Mouse (Mus musculus): Measurements from ENCODE around the gene Rnf208.

The Rnf208 gene

DNA sequence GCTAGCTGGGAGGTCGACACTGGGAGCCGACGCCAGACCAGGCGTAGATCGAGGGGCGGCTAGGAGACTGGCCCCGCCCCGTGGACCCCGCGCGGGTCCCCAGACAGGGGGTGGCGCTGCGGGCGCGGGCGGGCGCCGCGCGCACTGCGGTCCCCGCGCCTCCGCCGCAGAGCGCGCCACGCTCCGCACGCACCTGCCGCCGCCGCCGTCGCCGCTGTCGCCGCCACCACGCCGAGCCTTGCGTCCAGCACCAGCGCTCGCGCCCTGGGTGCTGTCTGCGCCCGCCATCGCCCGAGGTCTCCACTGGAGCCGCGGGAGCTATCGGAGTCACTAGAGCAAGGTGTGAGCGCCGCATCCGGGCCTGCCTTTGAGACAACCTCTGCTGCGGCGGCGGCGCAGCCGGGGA, at the start of gene Rnf208, which contains the start of gene Cysrt1:
Rnf208 (plus strand) TSS at position 155 of the 406 bp plus-strand sequence.
Cysrt1 (minus strand) TSS at position 352 of the 406 bp plus-strand sequence.
- DNase-seq, result no peak

- DNase-seq, result peak; percentile 88
These were observed 48.7 kb upstream of the Rnf208 start for GRCm38 (mm10) chr2:25193330-25193770.

DNA sequence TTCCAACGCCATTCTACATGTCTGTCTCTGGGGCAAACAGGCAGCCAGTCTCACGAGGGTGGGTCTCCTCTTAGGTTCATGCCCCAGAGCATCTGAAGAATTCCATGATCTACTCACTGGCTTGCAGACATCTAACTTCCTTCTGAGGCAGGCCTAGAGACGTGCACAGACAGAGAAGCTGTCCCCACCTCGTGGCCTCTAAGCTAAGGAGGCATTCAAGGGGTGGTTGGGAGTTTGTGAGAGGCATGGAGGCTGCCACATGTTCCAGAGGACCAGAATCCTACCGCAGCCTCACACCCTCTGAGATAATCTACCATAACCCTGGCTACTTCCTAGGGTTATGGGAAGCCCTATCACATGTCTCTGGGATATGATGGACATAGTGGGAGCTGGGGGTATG, 48.0 kb upstream of the Rnf208 start:
- DNase-seq, result no peak

GRCm38 (mm10) chr2:25194486-25195171, 47.4 kb upstream of the Rnf208 start:
- DNase-seq, result no peak

GRCm38 (mm10) chr2:25195211-25196156, 46.6 kb upstream of the Rnf208 start:
- peak; percentile 79 for DNase-seq

DNA sequence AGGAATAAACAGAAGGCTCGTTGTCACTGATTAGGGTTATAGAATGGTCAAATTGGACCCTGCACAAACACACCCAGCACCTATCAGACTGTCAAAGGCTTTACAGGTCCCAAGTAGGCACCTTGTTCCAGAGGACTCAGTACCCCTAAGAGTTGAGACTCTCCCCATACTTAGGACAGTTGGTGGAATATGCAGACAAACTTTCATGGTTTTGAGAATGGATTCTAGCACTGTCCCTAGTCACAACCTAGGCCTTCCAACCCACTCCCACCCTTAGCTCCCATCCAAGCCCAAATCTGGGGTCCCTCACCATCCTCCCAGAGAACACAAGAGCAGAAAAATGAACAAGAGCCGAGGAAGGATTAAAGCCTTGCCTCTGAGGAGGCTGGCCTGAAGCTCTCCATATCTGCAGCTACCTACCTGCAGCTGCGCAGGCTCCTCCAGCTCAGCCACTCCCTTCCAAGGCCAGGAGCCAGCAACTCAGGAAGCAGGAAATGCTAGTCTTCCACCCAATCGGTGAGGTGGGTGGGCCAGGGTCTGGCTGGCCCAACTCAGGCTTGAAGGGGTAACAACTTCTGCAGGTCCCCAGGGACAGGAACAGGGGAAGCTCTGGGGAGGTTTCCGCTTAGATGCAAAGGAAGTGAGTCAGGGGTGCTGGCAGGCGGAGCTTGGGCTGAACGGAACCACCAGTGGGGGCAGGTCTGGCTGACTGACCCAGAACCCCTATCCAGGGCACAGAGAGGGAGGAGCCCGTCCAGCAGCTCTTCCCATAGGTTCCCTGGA, 45.7 kb upstream of the Rnf208 start, which contains the start of gene Tor4a:
Tor4a (minus strand) TSS at position 715 of the 783 bp plus-strand sequence.
- DNase-seq, result peak; percentile 84

DNA sequence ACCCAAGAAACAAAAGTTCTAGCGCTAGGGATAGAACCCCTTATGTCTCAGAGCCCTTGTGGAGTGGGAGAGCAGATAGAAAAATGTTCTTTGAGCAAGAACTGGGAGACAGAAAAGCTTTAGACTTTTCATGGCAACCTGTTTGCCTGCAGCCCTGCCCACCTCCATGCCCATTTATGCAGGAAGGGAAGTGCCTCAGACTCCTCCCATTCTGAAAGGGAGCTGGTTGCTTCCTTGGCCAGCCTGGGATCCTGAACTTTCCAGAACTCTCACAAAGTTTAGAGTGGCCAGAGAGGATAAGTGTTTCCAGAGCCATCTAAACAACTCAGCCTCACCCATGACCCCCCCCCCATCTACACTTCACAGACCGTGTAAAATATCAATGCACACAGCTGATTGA, 44.9 kb upstream of the Rnf208 start:
- DNase-seq, result no peak

- DNase-seq, result no peak
These were observed 44.1 kb upstream of the Rnf208 start for GRCm38 (mm10) chr2:25197946-25198345.

DNA sequence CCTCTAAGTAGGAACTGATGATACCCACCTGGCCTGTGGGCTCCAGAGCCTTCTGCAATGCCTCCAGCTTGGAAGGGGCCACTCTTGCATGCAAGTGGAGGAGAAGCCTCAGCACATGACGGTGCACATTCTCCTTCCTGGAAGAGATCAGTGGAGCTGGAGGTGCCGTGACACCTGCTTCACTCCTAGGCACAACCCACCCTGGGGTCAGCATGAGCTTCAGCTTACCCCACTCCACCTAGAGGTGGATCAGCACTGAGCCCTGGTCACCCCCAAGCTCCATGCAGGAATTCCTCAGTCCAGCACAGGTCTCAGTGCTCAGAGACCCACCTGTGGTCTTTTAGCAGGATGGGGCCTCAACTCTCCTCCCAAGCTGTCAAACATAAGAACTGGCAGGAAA, 41.4 kb upstream of the Rnf208 start:
- DNase-seq, result no peak

DNA sequence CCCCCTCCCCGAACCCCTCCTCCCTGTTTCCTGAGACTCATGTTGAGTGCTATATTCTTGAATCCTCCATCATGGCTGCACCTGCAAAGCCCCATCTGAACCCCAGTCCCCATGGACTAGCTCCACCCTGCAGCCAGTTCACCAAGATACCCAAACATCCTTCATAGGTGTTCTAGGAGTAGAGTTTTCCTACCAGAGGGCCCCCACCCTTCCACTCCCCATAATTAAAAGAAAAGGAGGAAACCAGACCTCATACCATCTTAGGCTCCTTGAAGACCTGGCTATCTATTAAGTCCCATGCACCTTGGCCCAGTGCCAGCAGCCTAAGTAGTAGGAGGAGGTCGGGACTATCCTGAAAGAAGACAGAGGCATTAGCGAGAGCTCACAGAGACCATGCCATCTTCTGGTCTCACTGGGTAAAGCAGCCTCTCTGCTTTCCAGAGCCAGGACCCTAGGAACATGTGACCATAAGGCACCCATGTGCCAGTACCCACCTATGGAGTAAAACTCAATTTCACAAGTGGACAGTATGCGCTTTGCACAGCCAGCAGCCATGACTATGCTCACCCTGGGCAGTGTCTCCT, 38.3 kb upstream of the Rnf208 start:
- no peak for DNase-seq

- no peak for DNase-seq
These were observed 34.5 kb upstream of the Rnf208 start for GRCm38 (mm10) chr2:25207593-25207992.

GRCm38 (mm10) chr2:25210686-25211085, 31.4 kb upstream of the Rnf208 start:
- DNase-seq, result no peak

- peak; percentile 92 for DNase-seq
These were observed 30.9 kb upstream of the Rnf208 start, which contains the start of gene Nelfb for GRCm38 (mm10) chr2:25211121-25211670. Gene Nelfb, minus strand, starts transcription at chr2:25211489.

DNA sequence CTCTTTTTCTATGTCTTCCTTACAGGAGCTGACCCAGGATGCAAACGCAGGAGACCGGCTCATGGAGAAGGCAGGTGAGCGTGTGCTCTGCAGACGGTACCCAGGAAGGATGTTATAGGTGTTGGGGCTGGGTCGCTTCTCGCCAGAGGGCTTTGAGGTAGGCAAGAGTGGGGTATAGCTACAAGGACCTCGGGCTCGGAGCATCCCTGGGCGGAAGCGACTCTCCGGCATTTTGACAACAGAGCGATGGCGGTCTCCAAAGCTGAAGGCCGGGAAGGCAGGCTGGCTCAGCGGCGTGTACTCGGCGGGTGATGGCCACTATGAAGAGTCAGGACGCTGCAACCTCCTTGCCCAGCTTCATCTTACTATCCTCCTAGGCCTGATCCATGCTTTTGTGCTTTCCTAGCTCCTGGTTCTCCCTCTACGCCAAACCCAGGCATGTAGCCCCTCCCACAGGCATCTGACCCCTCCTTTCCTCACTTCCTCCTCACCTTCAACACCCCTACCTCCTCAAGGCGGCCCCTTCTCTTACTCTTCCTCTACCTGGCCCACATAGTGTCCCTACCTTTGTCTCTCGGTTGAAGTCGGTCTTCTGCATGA, 28.7 kb upstream of the Rnf208 start:
- no peak for DNase-seq

DNA sequence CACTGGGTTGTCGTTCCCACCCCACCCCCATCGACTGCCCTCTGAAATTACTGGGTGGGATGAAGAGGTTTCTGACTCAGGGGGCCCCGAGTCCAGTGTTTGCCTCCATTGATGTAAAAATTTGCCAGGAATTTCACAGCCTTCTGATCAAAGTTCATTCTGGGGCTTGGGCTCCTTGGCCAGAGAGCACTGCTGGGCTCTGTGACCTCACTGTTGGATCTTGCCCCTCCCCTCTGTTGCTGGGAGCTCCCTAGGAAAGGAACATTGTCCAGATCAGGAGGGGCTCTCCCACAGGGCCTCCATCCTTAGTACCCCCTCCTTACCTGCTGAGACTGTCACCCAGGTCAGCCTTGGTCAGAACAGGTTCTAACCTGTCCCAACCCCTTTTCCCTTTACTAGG, 27.6 kb upstream of the Rnf208 start, which contains the start of gene Stpg3:
Stpg3 (minus strand) TSS at position 194 of the 400 bp plus-strand sequence.
- DNase-seq, result no peak

DNA sequence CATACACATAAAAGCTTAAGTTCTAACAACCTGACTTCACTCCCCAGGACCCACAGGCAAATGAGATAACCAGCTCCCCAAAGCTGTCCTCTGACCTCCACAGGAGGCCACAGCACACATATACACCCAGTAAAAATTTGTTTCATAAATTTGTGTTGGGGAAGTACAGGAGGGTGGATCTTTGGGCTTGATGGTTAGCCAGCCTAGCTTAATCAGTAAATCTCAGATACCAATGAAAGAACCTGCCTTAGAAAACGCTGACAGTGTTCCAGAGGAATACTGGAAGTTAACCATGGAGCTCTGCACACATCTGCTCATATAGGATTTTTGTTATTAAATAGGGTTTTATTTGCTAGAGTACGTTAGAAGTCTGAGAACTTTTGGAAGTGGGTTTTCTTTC, 24.4 kb upstream of the Rnf208 start:
- no peak for DNase-seq

DNA sequence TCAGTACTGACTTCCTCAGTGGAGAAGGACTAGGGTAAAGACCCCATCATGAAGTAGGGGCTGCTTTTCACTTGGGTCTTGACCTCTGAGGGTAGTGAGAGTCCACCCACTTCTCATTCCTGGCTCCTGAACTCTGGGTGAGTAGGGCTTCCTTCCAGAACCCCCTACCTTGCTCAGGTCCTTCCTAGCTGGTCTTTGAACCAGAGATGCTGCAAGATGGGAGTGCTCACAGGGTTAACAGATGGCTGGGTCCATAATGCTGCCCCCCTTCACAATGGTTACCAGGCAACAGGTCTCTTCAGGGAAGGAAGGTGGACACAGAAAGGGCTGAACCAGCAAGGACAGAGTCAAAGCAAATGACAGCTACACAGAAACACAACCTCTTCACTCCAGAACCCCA, 23.6 kb upstream of the Rnf208 start, which contains the start of gene Fam166a:
Fam166a (plus strand) TSS at position 301 of the 400 bp plus-strand sequence.
- DNase-seq, result no peak

GRCm38 (mm10) chr2:25221331-25221772, 20.7 kb upstream of the Rnf208 start:
- DNase-seq, result no peak

DNA sequence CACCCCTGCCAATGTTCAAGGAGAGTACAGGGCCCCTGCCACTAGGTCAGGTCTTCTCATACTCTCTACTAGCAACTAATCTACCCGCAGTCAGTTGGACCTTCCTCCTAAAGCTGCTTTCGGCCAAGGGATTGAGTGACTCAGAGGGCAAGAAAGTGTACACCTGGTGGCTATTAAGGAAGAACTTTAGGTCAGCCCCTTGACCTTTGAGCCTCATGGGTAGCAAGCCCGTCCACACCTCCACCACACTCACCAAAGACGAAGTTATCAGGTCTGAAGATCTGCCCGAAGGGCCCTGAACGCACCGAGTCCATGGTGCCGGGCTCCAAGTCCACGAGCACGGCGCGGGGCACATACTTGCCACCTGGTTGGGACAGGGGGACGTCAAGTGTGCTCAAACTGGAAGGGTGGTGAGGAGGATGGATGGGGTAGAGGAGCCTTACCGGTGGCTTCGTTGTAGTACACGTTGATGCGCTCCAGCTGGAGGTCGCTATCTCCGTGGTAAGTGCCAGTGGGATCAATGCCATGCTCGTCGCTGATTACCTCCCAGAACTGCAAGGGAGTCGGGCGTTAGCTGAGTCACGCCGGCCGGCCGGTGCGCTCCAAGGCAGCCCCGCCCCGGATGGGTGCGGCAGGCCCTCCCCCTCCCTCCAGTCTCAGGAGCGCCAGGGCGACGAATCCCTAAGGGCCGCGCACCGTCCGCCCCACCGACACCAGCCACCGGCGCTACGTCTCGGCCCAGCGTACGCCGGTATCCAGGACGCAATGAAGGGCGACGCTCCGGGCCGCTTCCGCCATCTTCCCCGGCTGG, 18.2 kb upstream of the Rnf208 start:
- peak; percentile 84 for DNase-seq

- no peak for DNase-seq
These were observed 17.6 kb upstream of the Rnf208 start, which contains the start of gene Tubb4b for GRCm38 (mm10) chr2:25224492-25224765. Gene Tubb4b, minus strand, starts transcription at chr2:25224702.
